Mouse (Mus musculus) midbrain, embryonic 15.5 days (tissue): ENCODE measurements around the gene Tmeff2. TPM values are rescaled to one million over a fixed set of nuclear protein-coding genes. Genes with fewer than 3 reads are reported as not detected.
A peak's percentile ranks its signal among the peaks of the same experiment; 100 is the strongest.

ENCODE experiments used
- ATAC-seq: fragments of 200-750 bp; cut with Nextera tagmentation; replicated peaks from 2 replicates; pipeline ENCODE4 v1.8.0; 2017; ENCODE audit warnings: moderate TSS enrichment
- H3K27ac ChIP-seq: fragments of 300-500 bp; sonication (generic); 2 replicates; pipeline ENCODE4 v1.5.1; 2015; ENCODE audit warnings: mild to moderate bottlenecking, inconsistent platforms
- H3K27me3 ChIP-seq: fragments of 300-500 bp; sonication (generic); replicated peaks from 2 replicates; pipeline ENCODE4 v1.6.1; 2015; ENCODE audit warnings: inconsistent platforms
- H3K36me3 ChIP-seq: fragments of 300-500 bp; sonication (generic); replicated peaks from 2 replicates; pipeline ENCODE4 v1.6.1; 2015; ENCODE audit warnings: inconsistent platforms
- H3K4me1 ChIP-seq: fragments of 300-500 bp; sonication (generic); 2 replicates; pipeline ENCODE4 v1.6.1; 2015; ENCODE audit warnings: inconsistent platforms
- H3K4me2 ChIP-seq: fragments of 300-500 bp; sonication (generic); 2 replicates; pipeline ENCODE4 v1.6.1; 2015; ENCODE audit warnings: inconsistent platforms, mild to moderate bottlenecking, moderate library complexity
- H3K4me3 ChIP-seq: fragments of 300-500 bp; sonication (generic); 2 replicates; pipeline ENCODE4 v1.5.1; 2015; ENCODE audit warnings: mild to moderate bottlenecking, inconsistent platforms
- H3K9ac ChIP-seq: fragments of 300-500 bp; sonication (generic); 2 replicates; pipeline ENCODE4 v1.6.1; 2015; ENCODE audit warnings: mild to moderate bottlenecking, inconsistent platforms
- H3K9me3 ChIP-seq: fragments of 300-500 bp; sonication (generic); 2 replicates; pipeline ENCODE4 v1.6.1; 2016; ENCODE audit warnings: inconsistent platforms
- WGBS: fragments of 180-500 bp; shearing (Covaris S2); methylation state at CpG from one replicate; pipeline ENCODE4 v1.1.7; 2015; ENCODE audit warnings: mixed read lengths; 5-methylcytosine and 5-hydroxymethylcytosine counted together
- polyA plus RNA-seq: library from polyadenylated mRNA; unstranded; fragments of >200 nt; fragmentation: Nextera tagmentation; extraction: Ambion mirVana; gene quantifications from 2 replicates; pipeline ENCODE4 v1.2.1, GENCODE M21; 2015

Gene Tmeff2
- polyA plus RNA-seq, 1 experiment from 2014 or later: 78.6 TPM

DNA sequence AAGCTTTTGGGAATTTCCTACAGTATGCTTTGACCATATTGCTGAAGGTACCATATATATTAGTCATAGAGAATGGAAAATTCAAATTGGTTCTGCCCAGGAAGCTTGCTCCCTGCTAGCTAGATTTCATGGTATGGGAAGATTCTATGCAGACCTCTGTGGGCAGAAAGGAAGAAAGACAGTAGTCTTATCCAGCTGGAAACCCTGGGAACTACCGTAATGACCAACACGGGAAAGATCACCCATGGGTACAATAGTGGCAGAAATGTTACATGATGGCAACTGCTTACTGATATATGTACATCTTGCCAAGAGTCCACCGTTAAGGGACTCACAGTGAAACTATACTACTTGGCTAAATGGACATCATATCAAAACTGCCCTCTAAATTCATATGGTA, 189.4 kb downstream of the Tmeff2 start:
- H3K4me1 ChIP-seq: no peaks in the 10 kb centered on the region
- H3K27ac ChIP-seq: no peak overlapping the region
- no peaks in the 10 kb centered on the region for H3K36me3 ChIP-seq
- no peak overlapping the region for H3K4me3 ChIP-seq
- ATAC-seq: no peak
- 93% methylated on average over 3 of the region's 3 CpGs for WGBS
- no peak overlapping the region for H3K4me2 ChIP-seq
- no peaks in the 10 kb centered on the region for H3K27me3 ChIP-seq
- no peaks in the 10 kb centered on the region for H3K9me3 ChIP-seq
- H3K9ac ChIP-seq: no peak overlapping the region

DNA sequence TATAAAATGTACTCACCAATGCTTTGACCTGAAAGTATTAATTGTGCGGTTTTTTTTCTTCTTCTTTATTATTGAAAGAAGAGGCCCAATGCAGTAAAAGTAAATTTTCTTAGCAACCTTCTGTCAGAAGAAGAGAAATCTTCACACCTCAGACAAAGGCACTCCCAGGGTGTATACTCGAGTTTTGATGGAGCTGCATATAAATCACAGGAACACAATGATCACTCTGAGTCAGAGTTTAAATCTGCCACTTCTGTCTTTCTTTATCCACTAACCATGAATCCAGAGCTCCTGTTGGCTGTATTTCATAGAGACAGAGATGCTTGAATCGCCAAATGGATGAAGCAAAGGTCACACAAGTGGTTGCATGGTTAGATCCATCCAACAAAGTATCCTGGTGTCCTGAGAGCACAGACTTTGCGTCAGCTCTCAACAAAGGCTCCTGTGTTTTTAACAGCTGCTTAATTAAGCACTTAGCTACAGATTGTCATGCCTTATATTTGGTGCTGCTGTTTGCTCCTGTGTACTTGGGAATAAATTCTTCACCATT, 189.8 kb downstream of the Tmeff2 start:
- Histone ChIP-seq H3K9me3 (no peaks in the 10 kb centered on the region), H3K27me3 (no peaks in the 10 kb centered on the region), H3K27ac (no peak overlapping the region), H3K4me1 (no peaks in the 10 kb centered on the region), H3K9ac (no peak overlapping the region), H3K4me2 (no peak overlapping the region), H3K4me3 (no peak overlapping the region), H3K36me3 (no peaks in the 10 kb centered on the region)
- WGBS: 74% methylated on average over 4 of the region's 4 CpGs
- ATAC-seq: no peak

DNA sequence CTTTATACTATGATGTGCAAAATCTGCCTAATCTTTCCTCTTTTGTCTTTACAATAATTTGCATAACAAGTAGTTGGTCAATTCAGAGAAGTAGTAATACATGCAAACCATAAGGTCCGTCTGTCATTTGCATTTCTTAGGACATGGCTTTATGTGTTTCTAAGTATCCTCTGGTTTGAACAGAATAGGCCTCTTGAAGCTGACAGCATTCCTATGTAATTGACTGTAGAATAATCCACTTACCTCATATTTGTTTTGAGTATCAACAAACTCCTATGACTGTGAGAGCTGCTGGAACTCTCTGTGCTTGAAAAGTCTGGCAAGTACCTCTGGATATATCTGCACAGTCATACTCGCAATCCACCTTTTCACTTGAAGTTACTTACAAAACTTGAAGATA, 194.3 kb downstream of the Tmeff2 start:
- Histone ChIP-seq H3K27ac (no peak overlapping the region), H3K9me3 (no peaks in the 10 kb centered on the region), H3K4me3 (no peak overlapping the region), H3K36me3 (no peaks in the 10 kb centered on the region), H3K4me2 (no peak overlapping the region), H3K27me3 (no peaks in the 10 kb centered on the region), H3K4me1 (peaks cover 12% of the 10 kb centered on the region; the same call in 1 of the 2 replicates), H3K9ac (no peak overlapping the region)
- 48% methylated on average over 2 of the region's 2 CpGs for WGBS
- no peak for ATAC-seq

DNA sequence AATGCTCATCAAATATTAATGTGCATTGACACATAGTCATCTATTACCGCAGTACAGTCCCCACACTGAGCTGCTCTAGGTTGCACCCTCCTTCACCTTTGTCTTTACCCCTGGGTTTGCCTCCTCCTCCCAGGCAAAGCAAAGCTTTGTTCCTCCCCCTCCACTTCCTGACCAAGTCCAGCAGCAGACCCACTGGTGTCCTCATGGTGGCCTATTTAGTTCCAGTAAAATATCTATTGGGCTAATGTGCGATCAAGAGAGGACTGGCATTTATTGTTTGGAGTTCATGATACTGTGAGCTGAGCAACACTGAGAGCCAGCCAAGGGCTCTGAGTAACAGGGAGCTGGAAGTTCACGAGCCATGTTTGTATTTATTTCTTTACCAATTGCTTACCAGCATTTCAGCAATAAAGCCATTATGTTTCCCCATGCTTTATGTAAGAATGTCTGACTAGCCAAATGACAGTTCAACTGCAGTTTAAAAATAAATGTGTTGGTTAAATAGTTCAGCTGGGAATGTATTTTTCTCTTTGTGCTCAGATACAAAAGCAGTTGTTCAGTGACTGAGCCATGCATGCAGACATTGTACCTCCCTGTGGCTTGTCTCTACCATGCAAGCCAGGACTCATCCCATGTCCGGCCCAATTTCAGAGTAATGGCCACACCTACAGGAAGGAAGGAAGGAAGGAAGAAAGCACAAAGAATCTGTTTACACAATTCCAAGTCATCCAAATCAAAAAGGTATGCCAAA, 196.6 kb downstream of the Tmeff2 start:
- peak; percentile 70; the same call in 1 of the 2 replicates for ATAC-seq
- H3K4me1 ChIP-seq: peaks cover 12% of the 10 kb centered on the region; the same call in 1 of the 2 replicates
- H3K9ac ChIP-seq: no peak overlapping the region
- no peak overlapping the region for H3K4me2 ChIP-seq
- no peaks in the 10 kb centered on the region for H3K9me3 ChIP-seq
- peak overlapping the region; percentile 56 for H3K27ac ChIP-seq
- H3K4me3 ChIP-seq: no peak overlapping the region
- H3K36me3 ChIP-seq: no peaks in the 10 kb centered on the region
- 65% methylated on average over 4 of the region's 4 CpGs for WGBS
- no peaks in the 10 kb centered on the region for H3K27me3 ChIP-seq

DNA sequence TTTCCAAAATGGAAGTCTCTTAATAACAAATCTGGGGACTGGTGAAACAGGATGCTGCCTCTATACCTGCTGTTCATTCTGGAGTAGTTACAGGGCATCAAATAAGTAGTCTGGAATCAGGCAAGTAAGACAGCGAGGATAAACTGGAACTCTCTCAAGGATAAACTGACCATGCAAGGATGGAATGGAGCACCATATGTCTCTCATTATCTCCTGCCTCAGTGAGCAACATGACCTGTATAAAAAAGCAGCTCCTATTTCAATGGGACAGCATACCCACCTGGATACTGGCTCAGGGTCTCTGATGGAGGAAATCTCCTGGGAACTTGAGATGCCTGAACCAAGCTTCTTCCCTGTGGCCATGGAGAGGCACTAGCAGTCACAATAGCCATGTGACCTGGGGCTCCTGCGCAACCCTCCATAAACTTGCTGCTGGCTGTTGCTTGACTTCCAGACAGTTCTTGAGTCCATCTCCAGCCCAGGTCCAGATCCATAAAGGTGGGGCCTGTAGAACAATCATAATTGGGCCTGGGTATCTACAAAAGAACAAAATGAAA, 200.7 kb downstream of the Tmeff2 start:
- Histone ChIP-seq H3K9ac (no peak overlapping the region), H3K9me3 (no peaks in the 10 kb centered on the region), H3K36me3 (no peaks in the 10 kb centered on the region), H3K4me3 (no peak overlapping the region), H3K27me3 (no peaks in the 10 kb centered on the region), H3K4me1 (peaks cover 12% of the 10 kb centered on the region; the same call in 1 of the 2 replicates), H3K27ac (no peak overlapping the region), H3K4me2 (no peak overlapping the region)
- WGBS: 94% methylated on average over 2 of the region's 2 CpGs
- no peak for ATAC-seq

DNA sequence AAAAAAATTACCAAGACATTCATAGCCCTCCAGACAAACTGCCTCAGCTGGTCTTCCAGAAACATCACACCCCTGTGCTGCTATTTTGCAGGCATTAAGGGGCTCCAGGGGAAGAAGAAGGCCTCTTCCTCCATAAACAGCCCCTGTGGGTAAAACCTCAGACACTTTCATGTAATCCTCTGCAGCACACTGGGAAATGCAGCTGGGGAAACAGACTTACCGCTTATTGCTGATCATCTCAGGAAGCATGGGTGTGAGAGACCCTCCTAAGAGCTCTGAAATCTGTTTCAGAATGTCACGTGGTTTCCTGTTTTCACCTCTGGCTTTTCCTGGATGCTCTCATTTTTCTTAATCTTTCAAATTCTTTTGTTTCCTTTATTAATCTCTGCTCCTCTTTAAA, 204.3 kb downstream of the Tmeff2 start:
- no peak for ATAC-seq
- 46% methylated on average over 2 of the region's 2 CpGs for WGBS
- H3K27ac ChIP-seq: 0 out of 2 replicates have a peak overlapping the region, but pooled peaks have one; percentile 12
- H3K9me3 ChIP-seq: no peaks in the 10 kb centered on the region
- H3K36me3 ChIP-seq: no peaks in the 10 kb centered on the region
- no peak overlapping the region for H3K4me3 ChIP-seq
- H3K9ac ChIP-seq: no peak overlapping the region
- no peak overlapping the region for H3K4me2 ChIP-seq
- H3K27me3 ChIP-seq: no peaks in the 10 kb centered on the region
- no peaks in the 10 kb centered on the region for H3K4me1 ChIP-seq

DNA sequence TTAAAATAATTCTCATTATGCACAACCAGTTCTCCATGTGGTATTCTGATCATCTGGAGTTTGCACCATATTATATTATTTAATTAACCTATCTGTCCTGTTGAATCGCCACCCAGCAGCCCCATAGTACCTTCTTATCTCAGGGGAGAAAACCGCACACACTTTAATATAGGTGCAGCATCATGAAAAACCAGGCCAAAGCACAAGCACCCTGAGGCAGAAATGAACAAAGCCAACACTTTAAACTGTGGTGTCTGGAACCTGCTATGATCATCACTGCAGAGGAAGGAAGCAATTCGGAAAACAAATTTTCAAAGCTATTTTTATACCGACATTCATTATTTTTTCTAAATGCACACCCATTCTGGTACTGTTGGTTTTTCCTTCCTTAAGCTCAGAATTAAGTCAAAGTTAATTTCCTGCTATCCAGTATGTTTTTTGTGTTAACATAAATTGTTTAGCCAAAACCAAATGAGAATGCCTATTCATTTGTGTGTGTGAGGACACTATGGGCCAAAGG, 206.0 kb downstream of the Tmeff2 start:
- Histone ChIP-seq H3K27ac (no peak overlapping the region), H3K4me3 (no peak overlapping the region), H3K36me3 (no peaks in the 10 kb centered on the region), H3K9me3 (no peaks in the 10 kb centered on the region), H3K4me1 (no peaks in the 10 kb centered on the region), H3K27me3 (no peaks in the 10 kb centered on the region), H3K9ac (no peak overlapping the region), H3K4me2 (no peak overlapping the region)
- WGBS: 73% methylated on average over 4 of the region's 4 CpGs
- ATAC-seq: no peak

DNA sequence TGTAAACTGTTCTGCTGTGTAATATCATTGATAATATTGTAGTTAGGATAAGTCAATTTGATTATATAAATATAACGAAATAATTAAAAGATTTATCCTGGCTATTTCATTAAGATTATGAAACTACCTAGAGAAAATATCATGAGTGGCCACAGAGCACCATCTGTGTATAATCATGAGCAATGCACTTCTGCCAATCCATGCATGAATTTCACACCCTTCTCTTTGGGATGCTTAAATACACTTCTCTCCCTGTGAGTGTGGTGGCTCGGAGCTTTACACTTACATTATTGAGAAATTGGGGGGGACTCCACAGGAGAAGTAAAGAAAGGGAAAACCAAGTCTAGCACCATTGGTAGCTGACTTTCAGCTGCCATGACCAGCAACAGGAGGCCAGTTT, 206.9 kb downstream of the Tmeff2 start:
- Histone ChIP-seq H3K27me3 (no peaks in the 10 kb centered on the region), H3K4me3 (no peak overlapping the region), H3K4me2 (no peak overlapping the region), H3K9me3 (no peaks in the 10 kb centered on the region), H3K27ac (no peak overlapping the region), H3K4me1 (no peaks in the 10 kb centered on the region), H3K9ac (no peak overlapping the region), H3K36me3 (no peaks in the 10 kb centered on the region)
- no peak for ATAC-seq
- 57% methylated on average over 2 of the region's 2 CpGs for WGBS

DNA sequence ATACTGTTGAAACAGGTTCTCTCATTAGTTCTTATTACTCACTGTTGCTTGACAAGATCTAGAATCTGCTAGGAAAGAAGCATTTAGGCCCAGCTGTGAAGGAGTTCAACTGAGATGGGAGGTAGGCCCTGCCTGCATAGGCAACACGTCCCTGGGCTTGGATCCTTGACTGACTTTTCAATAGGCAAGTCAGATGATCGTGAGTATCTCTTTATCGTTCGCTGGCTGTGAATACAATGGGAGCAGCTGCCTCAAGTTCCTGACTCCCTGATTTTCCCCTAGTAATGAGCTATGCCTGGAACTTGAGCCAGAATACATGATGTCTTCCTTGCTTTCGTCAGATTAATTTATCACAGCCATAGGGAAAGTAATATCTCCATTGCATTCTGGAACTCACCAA, 214.3 kb downstream of the Tmeff2 start:
- H3K27ac ChIP-seq: no peak overlapping the region
- no peak overlapping the region for H3K4me3 ChIP-seq
- H3K4me2 ChIP-seq: no peak overlapping the region
- no peaks in the 10 kb centered on the region for H3K4me1 ChIP-seq
- no peaks in the 10 kb centered on the region for H3K27me3 ChIP-seq
- H3K9ac ChIP-seq: no peak overlapping the region
- ATAC-seq: no peak
- 57% methylated on average over 5 of the region's 5 CpGs for WGBS
- no peaks in the 10 kb centered on the region for H3K9me3 ChIP-seq
- no peaks in the 10 kb centered on the region for H3K36me3 ChIP-seq

DNA sequence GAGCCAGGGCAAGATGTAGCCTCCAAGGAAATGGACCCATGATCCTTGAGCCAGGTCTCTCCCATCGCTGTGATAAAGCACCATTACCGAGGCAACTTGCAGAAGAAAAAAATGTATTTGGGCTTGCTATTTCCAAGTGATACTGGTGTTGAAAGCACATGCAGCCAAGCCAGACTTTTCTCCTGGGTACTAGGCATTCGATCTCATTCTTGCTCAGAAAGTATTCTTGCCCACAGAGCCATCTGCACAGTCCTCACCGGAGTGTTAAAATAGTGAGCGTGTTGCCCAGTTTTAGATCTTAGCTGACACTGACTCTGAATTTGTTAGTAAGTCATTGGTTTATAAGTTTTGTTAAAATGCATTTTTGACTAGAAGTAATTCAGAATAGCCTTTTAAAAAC, 215.3 kb downstream of the Tmeff2 start:
- WGBS: 86% methylated on average over 5 of the region's 5 CpGs
- H3K27ac ChIP-seq: no peak overlapping the region
- H3K9ac ChIP-seq: no peak overlapping the region
- no peak overlapping the region for H3K4me2 ChIP-seq
- no peaks in the 10 kb centered on the region for H3K27me3 ChIP-seq
- ATAC-seq: no peak
- H3K36me3 ChIP-seq: no peaks in the 10 kb centered on the region
- no peaks in the 10 kb centered on the region for H3K4me1 ChIP-seq
- no peaks in the 10 kb centered on the region for H3K9me3 ChIP-seq
- H3K4me3 ChIP-seq: no peak overlapping the region

DNA sequence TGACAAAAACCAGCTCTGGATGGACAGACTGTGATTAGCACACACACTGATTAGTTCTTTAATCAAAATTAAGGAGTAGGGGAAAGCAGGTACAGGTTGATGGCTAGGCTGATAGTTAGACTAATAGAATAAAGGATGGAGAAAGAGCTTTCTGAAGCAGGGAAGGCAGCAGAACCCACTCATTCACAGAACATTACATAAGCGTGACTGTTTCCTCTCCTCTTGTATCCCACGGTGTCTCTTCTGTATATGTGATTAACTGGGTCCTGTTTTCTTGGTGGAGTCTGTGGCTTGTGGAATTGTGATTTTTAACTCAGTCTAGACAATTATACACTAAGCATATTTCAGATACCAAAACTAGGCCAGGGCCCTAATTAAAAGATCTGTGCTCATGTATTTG, 217.4 kb downstream of the Tmeff2 start:
- Histone ChIP-seq H3K4me2 (no peak overlapping the region), H3K4me3 (no peak overlapping the region), H3K9me3 (no peaks in the 10 kb centered on the region), H3K27ac (no peak overlapping the region), H3K9ac (no peak overlapping the region), H3K27me3 (no peaks in the 10 kb centered on the region), H3K36me3 (no peaks in the 10 kb centered on the region), H3K4me1 (no peaks in the 10 kb centered on the region)
- no peak for ATAC-seq
- 88% methylated on average over 2 of the region's 2 CpGs for WGBS

DNA sequence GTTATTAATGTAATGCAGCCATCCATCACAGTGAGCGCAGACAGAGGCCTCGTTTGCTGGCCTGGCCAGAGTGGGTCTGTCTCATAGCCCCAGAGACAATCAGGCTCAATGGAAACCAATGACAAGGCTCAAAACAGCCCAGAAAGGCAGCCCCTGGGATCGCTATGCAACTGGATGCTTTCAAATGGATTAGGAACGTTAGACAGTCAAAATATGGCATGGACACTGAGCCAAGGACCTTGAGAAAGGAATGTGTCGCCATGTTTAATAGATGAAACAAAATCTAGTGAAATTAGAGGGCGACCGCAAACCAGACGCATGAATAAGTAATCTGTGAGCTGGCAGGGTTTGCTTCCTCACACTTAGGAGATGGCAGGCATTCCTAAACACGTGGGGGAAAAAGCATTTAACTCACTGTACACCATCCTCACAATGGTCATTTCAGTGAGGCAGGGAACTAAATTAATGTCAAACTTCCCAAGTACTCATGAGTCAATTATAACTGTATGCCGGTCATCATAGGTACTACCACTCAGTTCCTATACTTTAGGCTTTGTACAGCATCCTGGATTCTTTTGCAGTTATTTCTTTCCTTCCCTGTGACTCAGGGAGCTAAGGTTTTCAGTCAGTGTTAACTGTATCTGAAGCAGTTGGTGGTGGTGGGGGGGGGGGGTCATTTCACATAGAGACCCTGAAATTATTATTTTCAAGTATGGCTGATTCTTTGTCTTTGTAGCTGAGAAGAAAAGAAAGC, 225.4 kb downstream of the Tmeff2 start:
- peak; percentile 41 for ATAC-seq
- 56% methylated on average over 10 of the region's 10 CpGs for WGBS
- H3K4me3 ChIP-seq: no peak overlapping the region
- no peaks in the 10 kb centered on the region for H3K36me3 ChIP-seq
- no peak overlapping the region for H3K27ac ChIP-seq
- no peaks in the 10 kb centered on the region for H3K9me3 ChIP-seq
- peaks cover 3% of the 10 kb centered on the region; the same call in 1 of the 2 replicates for H3K4me1 ChIP-seq
- H3K27me3 ChIP-seq: no peaks in the 10 kb centered on the region
- H3K4me2 ChIP-seq: no peak overlapping the region
- no peak overlapping the region; the same call in 1 of the 2 replicates for H3K9ac ChIP-seq
